Mouse (Mus musculus) hindbrain, postnatal 0 days (tissue): ENCODE measurements at regions not wholly inside any gene's neighbourhood (a gene's known extent, or its start where the extent isn't known, plus 50 kb on each side); places are given as distances from the start of the nearest gene placed in this dataset.

Experiments used
- ATAC-seq: fragments of 200-750 bp; cut with Nextera tagmentation; 2 replicates; pipeline ENCODE4 v1.8.0; 2017; ENCODE audit warnings: mild to moderate bottlenecking, moderate TSS enrichment, moderate library complexity
- DNase-seq: peaks from one replicate; pipeline ENCODE4 v3.0.0-alpha.2; 2015; ENCODE audit warnings: low spot score
- H3K27ac ChIP-seq: fragments of 300-500 bp; sonication (generic); 2 replicates; pipeline ENCODE4 v1.5.1; 2014; ENCODE audit warnings: mild to moderate bottlenecking
- H3K27me3 ChIP-seq: fragments of 300-500 bp; sonication (generic); 2 replicates; pipeline ENCODE4 v1.6.1; 2014; ENCODE audit warnings: low read length, mixed read lengths; ENCODE audit not compliant: insufficient read depth
- H3K36me3 ChIP-seq: fragments of 300-500 bp; sonication (generic); 2 replicates; pipeline ENCODE4 v1.6.1; 2014; ENCODE audit warnings: low read length, mixed read lengths; ENCODE audit not compliant: insufficient read depth
- H3K4me1 ChIP-seq: fragments of 300-500 bp; sonication (generic); 2 replicates; pipeline ENCODE4 v1.6.1; 2014; ENCODE audit warnings: antibody characterized with exemption, low read length, mixed read lengths; ENCODE audit not compliant: insufficient read depth
- H3K4me2 ChIP-seq: fragments of 300-500 bp; sonication (generic); 2 replicates; pipeline ENCODE4 v1.6.1; 2014; ENCODE audit warnings: low read depth, mild to moderate bottlenecking, low read length, moderate library complexity, mixed read lengths
- H3K4me3 ChIP-seq: fragments of 300-500 bp; sonication (generic); 2 replicates; pipeline ENCODE4 v1.5.1; 2014; ENCODE audit warnings: low read length
- H3K9ac ChIP-seq: fragments of 300-500 bp; sonication (generic); replicated peaks from 2 replicates; pipeline ENCODE4 v1.6.1; 2014; ENCODE audit warnings: mild to moderate bottlenecking, low read length, moderate library complexity, mixed read lengths
- H3K9me3 ChIP-seq: fragments of 300-500 bp; sonication (generic); 2 replicates; pipeline ENCODE4 v1.6.1; 2016; ENCODE audit warnings: low read length, mixed read lengths
- CTCF ChIP-seq: IDR thresholded peaks from 2 replicates; pipeline ENCODE4 v1.5.1; 2016; ENCODE audit warnings: antibody characterized with exemption, control low read depth, low read depth
- WGBS: fragments of 180-500 bp; shearing (Covaris S2); extraction: QIAGEN DNeasy Blood & Tissue Kit; methylation state at CpG from one replicate; pipeline ENCODE4 v1.1.7; 2014; 5-methylcytosine and 5-hydroxymethylcytosine counted together

- Histone ChIP-seq H3K4me1 (no peaks in the 10 kb centered on the region), H3K27me3 (no peaks in the 10 kb centered on the region), H3K36me3 (no peaks in the 10 kb centered on the region), H3K9me3 (no peaks in the 10 kb centered on the region), H3K27ac (no peak overlapping the region), H3K4me2 (no peak overlapping the region), H3K9ac (no peak overlapping the region), H3K4me3 (no peak overlapping the region)
- DNase-seq (no peak), ATAC-seq (no peak)
- TF ChIP-seq CTCF = no peak
These were observed 244.2 kb upstream of the Nat3 start for GRCm38 (mm10) chr8:67279449-67279848.

- Histone ChIP-seq H3K27ac (no peak overlapping the region), H3K4me3 (no peak overlapping the region), H3K36me3 (no peaks in the 10 kb centered on the region), H3K9me3 (no peaks in the 10 kb centered on the region), H3K27me3 (no peaks in the 10 kb centered on the region), H3K9ac (no peak overlapping the region), H3K4me2 (no peak overlapping the region), H3K4me1 (no peaks in the 10 kb centered on the region)
- 74% methylated on average over 1 of the region's 1 CpGs for WGBS
- peak; percentile 8 for DNase-seq
- TF ChIP-seq CTCF = no peak
- ATAC-seq = no peak; the same call in 1 of the 2 replicates
These were observed 213.2 kb upstream of the Nat3 start for GRCm38 (mm10) chr8:67310494-67310893.

GRCm38 (mm10) chr8:67317371-67317770, 206.3 kb upstream of the Nat3 start:
- Histone ChIP-seq H3K36me3 (no peaks in the 10 kb centered on the region), H3K4me1 (no peaks in the 10 kb centered on the region), H3K9me3 (no peaks in the 10 kb centered on the region), H3K4me2 (no peak overlapping the region), H3K4me3 (no peak overlapping the region), H3K27me3 (no peaks in the 10 kb centered on the region), H3K9ac (no peak overlapping the region), H3K27ac (no peak overlapping the region)
- DNase-seq (no peak), ATAC-seq (no peak)
- 94% methylated on average over 1 of the region's 1 CpGs for WGBS
- TF ChIP-seq CTCF = no peak

GRCm38 (mm10) chr8:67318675-67319074, 205.0 kb upstream of the Nat3 start:
- Histone ChIP-seq H3K27ac (no peak overlapping the region), H3K4me2 (no peak overlapping the region), H3K27me3 (no peaks in the 10 kb centered on the region), H3K4me3 (no peak overlapping the region), H3K9ac (no peak overlapping the region), H3K36me3 (no peaks in the 10 kb centered on the region), H3K4me1 (no peaks in the 10 kb centered on the region), H3K9me3 (no peaks in the 10 kb centered on the region)
- 91% methylated on average over 10 of the region's 10 CpGs for WGBS
- DNase-seq = no peak
- TF ChIP-seq CTCF = no peak
- no peak for ATAC-seq

GRCm38 (mm10) chr8:67320535-67320934, 203.1 kb upstream of the Nat3 start:
- H3K9ac ChIP-seq = no peak overlapping the region
- no peaks in the 10 kb centered on the region for H3K4me1 ChIP-seq
- DNase-seq (no peak), ATAC-seq (no peak)
- WGBS = 82% methylated on average over 2 of the region's 2 CpGs
- H3K27ac ChIP-seq = no peak overlapping the region
- H3K36me3 ChIP-seq = no peaks in the 10 kb centered on the region
- H3K4me2 ChIP-seq = no peak overlapping the region
- H3K9me3 ChIP-seq = no peaks in the 10 kb centered on the region
- H3K27me3 ChIP-seq = no peaks in the 10 kb centered on the region
- H3K4me3 ChIP-seq = no peak overlapping the region
- TF ChIP-seq CTCF = no peak

- 77% methylated on average over 2 of the region's 2 CpGs for WGBS
- H3K9me3 ChIP-seq = no peaks in the 10 kb centered on the region
- H3K36me3 ChIP-seq = no peaks in the 10 kb centered on the region
- ATAC-seq = no peak
- H3K4me2 ChIP-seq = no peak overlapping the region
- no peak for TF ChIP-seq CTCF
- no peak overlapping the region for H3K9ac ChIP-seq
- no peaks in the 10 kb centered on the region for H3K4me1 ChIP-seq
- H3K27me3 ChIP-seq = no peaks in the 10 kb centered on the region
- no peak overlapping the region for H3K27ac ChIP-seq
- DNase-seq = peak; percentile 6
- H3K4me3 ChIP-seq = no peak overlapping the region
These were observed 195.2 kb upstream of the Nat3 start for GRCm38 (mm10) chr8:67328439-67328838.

- no peaks in the 10 kb centered on the region for H3K9me3 ChIP-seq
- H3K36me3 ChIP-seq = no peaks in the 10 kb centered on the region
- WGBS = 95% methylated on average over 1 of the region's 1 CpGs
- ATAC-seq (no peak), DNase-seq (no peak)
- no peak overlapping the region for H3K27ac ChIP-seq
- H3K4me2 ChIP-seq = no peak overlapping the region
- no peaks in the 10 kb centered on the region for H3K4me1 ChIP-seq
- no peak overlapping the region for H3K4me3 ChIP-seq
- no peak overlapping the region for H3K9ac ChIP-seq
- no peaks in the 10 kb centered on the region for H3K27me3 ChIP-seq
- no peak for TF ChIP-seq CTCF
These were observed 146.6 kb upstream of the Nat3 start for GRCm38 (mm10) chr8:67377061-67377460.
